Mouse (Mus musculus) erythroblast, embryonic 14.5 days (primary cell): ENCODE results near the gene Alad.

ENCODE experiments used
- GATA1 ChIP-seq: IDR thresholded peaks from 2 replicates; pipeline ENCODE4 v1.6.1; 2012; ENCODE audit warnings: low read length, inconsistent platforms, mixed read lengths
- TAL1 ChIP-seq: IDR thresholded peaks from 3 replicates; pipeline ENCODE4 v1.6.1; 2012; ENCODE audit warnings: low read length, inconsistent platforms, mixed read lengths

DNA sequence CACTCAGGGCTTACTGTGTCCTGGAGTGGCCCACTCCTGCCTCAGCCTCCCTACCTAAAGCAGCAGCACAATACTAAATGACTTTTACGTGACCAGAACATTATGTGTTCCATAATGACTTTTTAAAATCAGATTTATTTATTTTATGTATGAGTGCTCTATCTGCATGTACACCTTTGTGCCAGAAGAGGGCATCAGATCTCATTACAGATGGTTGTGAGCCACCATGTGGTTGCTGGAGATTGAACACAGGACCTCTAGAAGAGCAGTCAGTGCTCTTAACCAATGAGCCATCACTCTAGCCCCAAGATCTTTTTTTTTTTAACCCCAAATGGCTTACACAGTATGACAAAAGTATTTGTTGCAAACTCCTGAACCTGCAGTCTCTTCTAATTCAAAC, 51.6 kb downstream of the Alad start:
- TF ChIP-seq TAL1 (no peak), GATA1 (no peak)
